Mouse (Mus musculus) bone marrow, adult 2 months (tissue): ENCODE data around the gene Fkbp11.

ENCODE experiments used
- CTCF ChIP-seq: fragments of 200-500 bp; IDR thresholded peaks from 2 replicates; pipeline ENCODE4 v1.5.1; 2011; ENCODE audit warnings: low read length, control low read depth; ENCODE audit not compliant: control insufficient read depth, insufficient read depth
- POLR2A ChIP-seq: fragments of 200-500 bp; IDR thresholded peaks from 2 replicates; pipeline ENCODE4 v1.6.1; 2011; ENCODE audit warnings: low read depth, mild to moderate bottlenecking, control low read depth, low read length, borderline replicate concordance; ENCODE audit not compliant: control insufficient read depth

DNA sequence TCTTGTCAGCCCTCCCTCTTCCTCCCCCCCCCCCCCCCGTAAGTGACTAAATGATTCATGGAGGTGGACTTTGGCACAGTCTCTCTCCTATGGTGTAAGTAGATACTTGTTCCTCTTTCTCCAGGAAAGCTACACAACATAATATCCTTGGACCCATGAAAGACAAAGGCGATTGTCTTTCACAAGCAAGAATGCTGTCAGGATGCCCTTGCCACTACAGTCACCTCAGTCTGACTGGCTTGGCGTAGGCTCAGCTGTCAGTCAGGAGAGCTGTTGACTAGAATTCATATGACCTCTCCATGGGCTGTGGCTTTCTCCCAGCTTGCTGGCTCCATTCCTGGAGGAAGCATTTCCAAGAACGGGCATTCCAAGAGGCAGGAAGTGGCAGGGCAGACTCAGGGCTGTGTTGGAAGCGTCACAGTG is 13.8 kb downstream of the Fkbp11 start:
- no peak for TF ChIP-seq CTCF
- TF ChIP-seq POLR2A, result no peak
